Mouse (Mus musculus) stomach, postnatal 0 days (tissue): ENCODE data around the gene Mecr. TPM values are rescaled to one million over a fixed set of nuclear protein-coding genes. Genes with fewer than 3 reads are reported as not detected.
A peak's percentile ranks its signal among the peaks of the same experiment; 100 is the strongest.

Experiments
- ATAC-seq: fragments of 200-750 bp; cut with Nextera tagmentation; 2 replicates; pipeline ENCODE4 v1.8.0; 2017; ENCODE audit not compliant: low FRiP score, low TSS enrichment
- DNase-seq: peaks from one replicate; pipeline ENCODE4 v3.0.0-alpha.2; 2016; ENCODE audit warnings: low spot score
- H3K27ac ChIP-seq: fragments of 300-500 bp; sonication (generic); replicated peaks from 2 replicates; pipeline ENCODE4 v1.5.1; 2014; ENCODE audit warnings: mild to moderate bottlenecking, control low read depth
- H3K27me3 ChIP-seq: fragments of 300-500 bp; sonication (generic); 2 replicates; pipeline ENCODE4 v1.6.1; 2014; ENCODE audit warnings: low read length; ENCODE audit not compliant: control insufficient read depth, insufficient read depth
- H3K36me3 ChIP-seq: fragments of 300-500 bp; sonication (generic); 2 replicates; pipeline ENCODE4 v1.6.1; 2014; ENCODE audit warnings: low read length, mixed read lengths; ENCODE audit not compliant: control insufficient read depth, insufficient read depth
- H3K4me1 ChIP-seq: fragments of 300-500 bp; sonication (generic); replicated peaks from 2 replicates; pipeline ENCODE4 v1.6.1; 2014; ENCODE audit warnings: antibody characterized with exemption; ENCODE audit not compliant: control insufficient read depth, insufficient read depth
- H3K4me2 ChIP-seq: fragments of 300-500 bp; sonication (generic); replicated peaks from 2 replicates; pipeline ENCODE4 v1.6.1; 2014; ENCODE audit warnings: low read depth, mild to moderate bottlenecking, control low read depth, moderate library complexity
- H3K4me3 ChIP-seq: fragments of 300-500 bp; sonication (generic); 2 replicates; pipeline ENCODE4 v1.5.1; 2014; ENCODE audit warnings: low read depth, low read length, control low read depth
- H3K9ac ChIP-seq: fragments of 300-500 bp; sonication (generic); 2 replicates; pipeline ENCODE4 v1.6.1; 2014; ENCODE audit warnings: mild to moderate bottlenecking, low read length, control low read depth, mixed read lengths
- H3K9me3 ChIP-seq: fragments of 300-500 bp; sonication (generic); 2 replicates; pipeline ENCODE4 v1.6.1; 2016; ENCODE audit warnings: low read length; ENCODE audit not compliant: control insufficient read depth
- CTCF ChIP-seq: IDR thresholded peaks from 2 replicates; pipeline ENCODE4 v1.5.1; 2016; ENCODE audit warnings: antibody characterized with exemption, low read depth, mild to moderate bottlenecking, moderate library complexity
- EP300 ChIP-seq: optimal IDR thresholded peaks from 2 replicates; pipeline ENCODE3; 2016; ENCODE audit warnings: antibody characterized with exemption
- WGBS: fragments of 180-500 bp; shearing (Covaris S2); extraction: QIAGEN DNeasy Blood & Tissue Kit; methylation state at CpG from one replicate; pipeline ENCODE4 v1.1.7; 2014; 5-methylcytosine and 5-hydroxymethylcytosine counted together
- polyA plus RNA-seq: library from polyadenylated mRNA; unstranded; fragments of >200 nt; fragmentation: Nextera tagmentation; extraction: Ambion mirVana; gene quantifications from 2 replicates; pipeline ENCODE4 v1.2.1, GENCODE M21; 2015

Mecr gene
- polyA plus RNA-seq, 1 experiment from 2014 or later: 47.2 TPM

DNA sequence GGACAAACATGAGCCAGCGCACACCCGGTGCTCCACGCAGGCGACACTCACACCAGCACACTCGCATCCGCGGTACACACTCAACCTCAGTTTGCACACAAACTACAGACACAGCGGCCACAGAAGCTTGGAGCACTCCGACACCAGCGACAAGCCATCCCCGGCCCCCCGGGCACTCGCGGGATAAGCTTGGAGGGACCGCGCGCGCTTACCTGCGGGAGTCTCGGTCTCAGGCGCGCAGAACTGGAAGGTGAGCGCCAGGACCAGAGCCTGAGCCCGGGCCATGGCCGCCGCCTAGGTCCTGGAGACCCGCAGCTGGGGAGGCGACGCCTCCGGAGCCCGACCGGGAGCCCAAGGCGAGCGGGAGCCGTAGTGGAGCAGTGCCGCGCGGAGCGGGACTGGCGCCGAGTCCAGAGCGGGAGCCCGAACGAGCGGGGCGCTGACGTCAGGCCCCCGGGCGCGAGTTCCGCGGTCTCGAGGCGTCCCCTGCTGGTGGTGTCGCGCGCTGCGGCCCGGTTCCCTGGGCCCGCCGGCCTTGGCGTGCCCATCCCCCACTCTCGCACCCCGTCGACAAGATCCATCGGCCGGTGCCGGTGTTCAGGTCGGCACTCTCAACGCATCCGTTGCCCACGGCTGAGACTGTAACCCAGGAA lies 5.3 kb upstream of the Mecr start, which contains the start of gene Ptpru:
TSS of gene Ptpru (minus strand) at position 417 of the 653 bp plus-strand sequence.
- peak within 1 kb of the TSS; percentile 74 for H3K9ac ChIP-seq
- no peaks in the 10 kb centered on the region for H3K9me3 ChIP-seq
- no peaks in the 10 kb centered on the region for H3K27me3 ChIP-seq
- H3K4me1 ChIP-seq: no peaks in the 10 kb centered on the region
- no peaks in the 10 kb centered on the region for H3K36me3 ChIP-seq
- peak; percentile 91 for DNase-seq
- H3K4me3 ChIP-seq: peak within 1 kb of the TSS; percentile 65
- WGBS: under 1% methylated on average over 51 of the region's 72 CpGs
- H3K4me2 ChIP-seq: peak within 1 kb of the TSS; percentile 99
- TF ChIP-seq CTCF (peak; percentile 95), EP300 (no peak)
- H3K27ac ChIP-seq: no peak within 1 kb of the TSS; the same call in 1 of the 2 replicates
- peak; percentile 87 for ATAC-seq

DNA sequence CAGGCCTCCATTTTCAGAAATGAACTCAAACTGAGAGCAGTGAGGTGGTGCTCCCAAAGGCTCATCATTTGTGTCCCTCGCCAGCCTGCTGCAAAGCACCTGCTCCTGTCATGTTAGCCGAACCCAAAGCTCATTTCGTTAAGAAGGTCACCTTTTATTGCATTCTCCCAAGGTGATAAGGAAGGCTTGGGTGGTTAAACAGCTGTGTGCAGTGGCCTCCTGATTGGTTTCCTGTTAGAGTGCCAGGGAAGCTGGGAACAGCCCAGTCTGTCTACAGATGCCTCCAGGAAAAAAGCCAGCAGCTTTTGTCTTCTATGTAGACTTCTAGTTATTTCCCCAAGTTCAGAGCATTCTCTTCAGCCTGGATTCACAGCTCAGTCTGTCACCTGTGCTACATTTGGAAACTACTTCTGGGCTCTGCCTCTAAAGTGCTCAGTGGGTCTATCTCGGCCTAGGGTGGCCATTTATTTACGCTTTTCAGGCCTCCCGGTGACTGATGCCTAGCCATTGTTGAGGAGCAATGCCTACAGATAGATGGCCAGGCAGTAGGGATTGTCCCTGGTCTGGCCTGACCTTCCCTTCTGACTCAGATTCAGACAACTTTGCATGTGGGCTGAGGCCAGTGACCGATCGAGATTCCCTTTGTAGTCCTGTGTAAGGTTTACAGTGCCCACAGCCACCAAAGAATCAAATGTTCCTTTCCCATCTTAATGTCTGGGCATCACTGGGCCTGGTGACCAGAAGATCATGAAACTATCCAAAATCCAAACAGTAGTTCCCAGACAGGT lies 2.9 kb downstream of the Mecr start:
- 73% methylated on average over 8 of the region's 8 CpGs for WGBS
- TF ChIP-seq EP300 (no peak), CTCF (no peak)
- Histone ChIP-seq H3K36me3 (no peaks in the 10 kb centered on the region; the same call in 1 of the 2 replicates), H3K27me3 (no peaks in the 10 kb centered on the region), H3K9ac (no peak overlapping the region), H3K9me3 (no peaks in the 10 kb centered on the region), H3K4me2 (no peak overlapping the region), H3K4me3 (no peak overlapping the region), H3K27ac (no peak overlapping the region), H3K4me1 (no peaks in the 10 kb centered on the region)
- no peak for ATAC-seq
- DNase-seq: peak; percentile 37

DNA sequence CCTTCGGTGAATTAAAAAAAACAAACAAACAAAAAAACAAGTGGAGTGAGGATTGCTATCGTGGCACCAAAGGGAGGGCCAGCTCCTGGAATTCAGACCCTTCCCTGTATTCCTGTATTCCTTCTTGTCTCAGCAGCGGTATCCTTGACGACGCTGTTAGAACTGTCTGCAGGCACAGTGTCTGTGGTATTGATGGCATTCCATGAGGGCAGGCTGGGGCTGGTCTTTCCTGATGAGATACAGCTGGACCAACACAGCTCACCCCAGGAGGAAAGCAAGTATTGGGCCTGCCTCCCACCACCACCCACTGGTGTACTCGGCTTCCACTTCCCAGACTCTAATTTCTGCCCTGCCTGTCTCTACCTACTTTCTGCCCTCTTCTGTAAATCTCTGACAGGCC lies 4.8 kb downstream of the Mecr start:
- Histone ChIP-seq H3K27me3 (no peaks in the 10 kb centered on the region), H3K27ac (no peak overlapping the region), H3K4me3 (no peak overlapping the region), H3K36me3 (no peaks in the 10 kb centered on the region; the same call in 1 of the 2 replicates), H3K9ac (no peak overlapping the region), H3K4me2 (no peak overlapping the region), H3K4me1 (no peaks in the 10 kb centered on the region), H3K9me3 (no peaks in the 10 kb centered on the region)
- no peak for DNase-seq
- WGBS: 48% methylated on average over 6 of the region's 6 CpGs
- TF ChIP-seq CTCF (no peak), EP300 (no peak)
- no peak for ATAC-seq

DNA sequence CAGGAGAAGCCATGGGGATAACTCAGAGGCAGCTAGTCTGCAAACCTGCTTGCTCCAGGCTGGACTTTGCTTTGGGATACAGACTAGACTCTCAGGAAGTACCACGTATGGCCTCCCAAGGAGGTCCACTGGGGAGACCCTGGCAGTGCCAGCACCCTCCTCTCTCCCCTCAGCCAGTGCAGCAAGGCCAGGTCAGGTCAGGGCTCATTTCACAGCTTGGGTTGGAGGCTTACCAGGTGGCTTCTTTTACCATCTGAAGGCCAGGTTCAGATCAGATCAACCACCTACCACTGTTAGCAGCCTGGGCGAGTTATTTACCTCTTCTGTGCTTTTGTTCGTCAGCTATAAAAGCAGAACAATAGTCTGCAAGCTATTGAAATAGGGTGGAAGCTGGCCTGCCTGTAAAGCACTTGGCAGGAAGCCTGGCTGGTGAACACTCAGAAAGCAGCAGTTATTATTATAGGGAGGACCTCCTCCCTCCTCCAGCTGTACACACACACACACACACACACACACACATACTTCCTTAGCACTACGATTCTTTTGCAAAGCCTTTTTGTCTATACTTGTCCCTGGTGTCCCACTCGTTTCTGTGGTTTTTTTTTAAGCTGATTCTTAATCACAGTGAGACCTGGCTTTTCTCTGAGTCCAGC lies 6.8 kb downstream of the Mecr start:
- WGBS: 16% methylated on average over 5 of the region's 5 CpGs
- Histone ChIP-seq H3K4me3 (no peak overlapping the region), H3K9ac (peak overlapping the region; percentile 51), H3K36me3 (no peaks in the 10 kb centered on the region; the same call in 1 of the 2 replicates), H3K27me3 (no peaks in the 10 kb centered on the region), H3K9me3 (no peaks in the 10 kb centered on the region), H3K4me1 (no peaks in the 10 kb centered on the region), H3K4me2 (no peak overlapping the region; the same call in 1 of the 2 replicates), H3K27ac (peak overlapping the region; percentile 81)
- peak; percentile 74 for DNase-seq
- TF ChIP-seq CTCF (no peak), EP300 (no peak)
- ATAC-seq: peak; percentile 66

DNA sequence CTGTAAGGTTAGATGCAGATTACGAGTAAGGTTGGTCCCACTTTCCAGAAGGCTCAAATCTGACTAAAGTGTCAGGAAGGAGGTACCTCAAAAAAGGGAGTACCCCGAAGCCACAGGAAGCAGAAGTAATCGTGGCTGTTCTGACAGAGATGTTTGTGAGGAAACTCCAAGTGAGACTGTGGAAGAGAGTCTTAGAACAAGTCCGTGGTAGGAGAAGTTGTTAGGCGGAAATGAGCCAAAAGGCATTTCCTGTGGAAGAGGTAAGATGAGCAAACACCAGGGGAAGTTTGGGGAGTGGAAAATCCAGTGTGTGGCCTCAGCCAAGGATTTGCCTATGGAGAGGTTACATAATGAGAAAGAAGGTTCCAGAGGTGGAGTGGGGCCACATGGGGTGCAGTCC lies 11.7 kb downstream of the Mecr start:
- no peak overlapping the region for H3K27ac ChIP-seq
- 78% methylated on average over 5 of the region's 5 CpGs for WGBS
- H3K4me3 ChIP-seq: no peak overlapping the region
- DNase-seq: no peak
- no peaks in the 10 kb centered on the region for H3K27me3 ChIP-seq
- H3K4me2 ChIP-seq: no peak overlapping the region
- no peak overlapping the region for H3K9ac ChIP-seq
- H3K9me3 ChIP-seq: no peaks in the 10 kb centered on the region
- no peaks in the 10 kb centered on the region for H3K4me1 ChIP-seq
- TF ChIP-seq EP300 (no peak), CTCF (no peak)
- no peak for ATAC-seq
- H3K36me3 ChIP-seq: peaks cover 5% of the 10 kb centered on the region; the same call in 1 of the 2 replicates
